Mouse (Mus musculus) thymus, postnatal 14 days (tissue): ENCODE data around the gene Ankrd13c.
"Not testable (repeated sequence)": the region's sequence is repeated elsewhere in the genome, so short reads cannot be mapped to it uniquely, and the experiment has no call there.

Source experiments
- DNase-seq: peaks from one replicate; pipeline ENCODE4 v3.0.0; 2021

Ankrd13c gene

GRCm38 (mm10) chr3:157946843-157947358 lies at the start of gene Ankrd13c:
Gene Ankrd13c, plus strand, starts transcription at chr3:157947239.
- DNase-seq, result peak; percentile 92

GRCm38 (mm10) chr3:157897645-157898044 lies 49.4 kb upstream of the Ankrd13c start:
- no peak for DNase-seq

GRCm38 (mm10) chr3:157899986-157900385 lies 47.1 kb upstream of the Ankrd13c start:
- no peak for DNase-seq

GRCm38 (mm10) chr3:157901721-157902120 lies 45.3 kb upstream of the Ankrd13c start:
- DNase-seq, result no peak

- DNase-seq, result no peak
Measured at GRCm38 (mm10) chr3:157908166-157908565, 38.9 kb upstream of the Ankrd13c start.

GRCm38 (mm10) chr3:157910262-157910661 lies 36.8 kb upstream of the Ankrd13c start:
- DNase-seq, result no peak

GRCm38 (mm10) chr3:157912155-157912554 lies 34.9 kb upstream of the Ankrd13c start:
- no peak for DNase-seq

GRCm38 (mm10) chr3:157916336-157916735 lies 30.7 kb upstream of the Ankrd13c start:
- DNase-seq, result no peak

- no peak for DNase-seq
Measured at GRCm38 (mm10) chr3:157921376-157921775, 25.7 kb upstream of the Ankrd13c start.

- DNase-seq, result no peak
Measured at GRCm38 (mm10) chr3:157923268-157923835, 23.7 kb upstream of the Ankrd13c start.

- peak; percentile 72 for DNase-seq
Measured at GRCm38 (mm10) chr3:157924692-157925328, 22.2 kb upstream of the Ankrd13c start, which contains the start of gene Cth. Gene Cth, minus strand, starts transcription at chr3:157925077.

- DNase-seq, result no peak
Measured at GRCm38 (mm10) chr3:157925706-157926510, 21.1 kb upstream of the Ankrd13c start.

- no peak for DNase-seq
Measured at GRCm38 (mm10) chr3:157926761-157927160, 20.3 kb upstream of the Ankrd13c start.

GRCm38 (mm10) chr3:157928731-157929130 lies 18.3 kb upstream of the Ankrd13c start:
- DNase-seq, result no peak

- DNase-seq, result no peak
Measured at GRCm38 (mm10) chr3:157929417-157929816, 17.6 kb upstream of the Ankrd13c start.

GRCm38 (mm10) chr3:157931592-157931991 lies 15.4 kb upstream of the Ankrd13c start:
- DNase-seq, result no peak

- no peak for DNase-seq
Measured at GRCm38 (mm10) chr3:157932074-157932473, 15.0 kb upstream of the Ankrd13c start.

GRCm38 (mm10) chr3:157933223-157933622 lies 13.8 kb upstream of the Ankrd13c start:
- DNase-seq, result not testable (repeated sequence)

- no peak for DNase-seq
Measured at GRCm38 (mm10) chr3:157934301-157934823, 12.7 kb upstream of the Ankrd13c start.

- no peak for DNase-seq
Measured at GRCm38 (mm10) chr3:157938585-157938984, 8.5 kb upstream of the Ankrd13c start.

- peak; percentile 61 for DNase-seq
Measured at GRCm38 (mm10) chr3:157947383-157948280, 593 bp downstream of the Ankrd13c start.

GRCm38 (mm10) chr3:157952716-157953115 lies 5.7 kb downstream of the Ankrd13c start:
- no peak for DNase-seq
